Mouse (Mus musculus): ENCODE results near the gene Ppp1cc.

DNA sequence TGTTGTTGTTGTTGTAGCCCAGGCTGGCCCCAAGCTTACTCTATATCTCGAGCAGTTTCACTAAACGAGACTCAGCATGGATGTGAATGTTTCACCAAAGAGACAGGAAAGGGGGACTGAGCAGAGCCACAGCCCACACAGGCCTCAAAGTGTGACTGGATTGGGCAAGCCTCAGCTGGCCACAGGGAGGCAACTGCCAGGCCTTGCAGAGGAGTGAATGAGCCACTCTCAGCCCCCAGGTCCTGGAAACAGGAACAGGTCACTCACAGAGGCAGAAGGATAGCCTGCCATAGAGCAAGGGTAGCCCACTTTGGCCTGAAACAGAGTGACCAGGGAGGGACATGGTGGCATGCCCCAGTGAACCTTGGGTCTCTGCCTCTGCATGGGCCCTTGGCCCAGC is 46.1 kb downstream of the Ppp1cc start:
- TF ChIP-seq GATA2 (IDR thresholded peaks at IDR 0.05; ENCODE audit: borderline replicate concordance, low read depth, low read length) (no peak), CTCF (IDR thresholded peaks at IDR 0.05; ENCODE audit: low read depth, low read length) (no peak), GATA1 (IDR thresholded peaks at IDR 0.05; ENCODE audit: borderline replicate concordance, low read length) (no peak)
